8 mouse cellular contexts compared by ENCODE assay signal in the genomic region with DNA sequence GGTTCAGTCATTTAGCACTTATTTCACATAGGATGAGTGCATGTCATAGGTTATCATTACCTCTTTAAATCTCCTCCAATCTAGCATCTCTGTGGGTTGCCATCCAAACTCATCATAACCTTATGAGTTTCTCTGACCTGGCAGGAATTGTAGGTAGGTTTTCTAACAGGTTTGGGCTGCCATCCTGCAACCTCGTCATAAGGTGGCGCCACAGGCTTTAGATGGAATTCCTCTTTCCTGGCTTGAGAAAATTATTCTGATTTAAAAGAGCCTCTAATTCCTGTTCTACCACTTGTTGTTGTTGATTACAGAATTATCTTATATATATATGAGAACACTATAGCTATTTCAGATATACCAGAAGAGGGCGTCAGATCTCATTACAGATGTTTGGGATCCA. TPM values are rescaled to one million over a fixed set of nuclear protein-coding genes. Genes with fewer than 3 reads are reported as not detected.
A peak's percentile ranks its signal among the peaks of the same experiment; 100 is the strongest.
DNase-seq lines count a peak whose midpoint lies in the region; ATAC-seq lines count a peak whose summit lies in the region.

No protein-coding gene starts in this region.

- WGBS in kidney, embryonic 15.5 days: 29% methylated on average over 3 of the region's 3 CpGs

- DNase-seq in cerebellum, adult 8-10 months: peak; percentile 25
- DNase-seq in cerebellum, adult 11 months: no peak
- DNase-seq in kidney, postnatal 10 days: peak; percentile 54
- DNase-seq in A20 (ENCODE audit: low read depth, low spot score) (peak; percentile 35), MN1 (ENCODE audit: low spot score) (no peak)
- peak; percentile 50 for DNase-seq in embryo, embryonic 11 days

- H3K27ac ChIP-seq in kidney, embryonic 15.5 days: no peak overlapping the region

- no peak for ATAC-seq in kidney, embryonic 15.5 days (replicated peaks; ENCODE audit: low FRiP score)
- no peak for ATAC-seq in erythroblast, adult 5-6 weeks (replicated peaks; ENCODE audit: low FRiP score, poor library complexity, severe bottlenecking)

- H3K27me3 ChIP-seq in kidney, embryonic 15.5 days: no peaks in the 10 kb centered on the region

- H3K9me3 ChIP-seq in kidney, embryonic 15.5 days (replicated peaks): 0 out of 2 replicates have a peak, but pooled peaks cover 3% of the 10 kb centered on the region

- H3K9ac ChIP-seq in kidney, embryonic 15.5 days: no peak overlapping the region

- no peak overlapping the region for H3K4me3 ChIP-seq in kidney, embryonic 15.5 days (replicated peaks)

- no peaks in the 10 kb centered on the region for H3K36me3 ChIP-seq in kidney, embryonic 15.5 days

- no peaks in the 10 kb centered on the region for H3K4me1 ChIP-seq in kidney, embryonic 15.5 days

- no peak overlapping the region for H3K4me2 ChIP-seq in kidney, embryonic 15.5 days

RNA-seq across cellular contexts. Expression of a gene that starts 34.5 kb away (rescaled TPM):
- 3.5 and 3.8 TPM in 2 replicates for polyA plus RNA-seq in kidney, embryonic 15.5 days (2015; fragmentation: Nextera tagmentation; extraction: Ambion mirVana)
- 40.3 and 41.9 TPM in 2 replicates for total RNA-seq in erythroblast, adult 5-6 weeks (2015; ENCODE audit: low replicate concordance)
- total RNA-seq in erythroblast, adult 5-6 weeks (2017; ENCODE audit: low replicate concordance): 25.0 and 32.1 TPM in 2 replicates

Comparison
In these comparisons a context has a peak if more than half of its experiments do, and no peak if none do; other contexts are left out.
1. DNase-seq: peak in cerebellum, adult 8-10 months (single experiment), kidney, postnatal 10 days (single experiment), A20 (single experiment) and embryo, embryonic 11 days (single experiment); none in cerebellum, adult 11 months (single experiment) and MN1 (single experiment).